Mouse (Mus musculus): Measurements from ENCODE around the gene Pou4f2.

Pou4f2 gene

DNA sequence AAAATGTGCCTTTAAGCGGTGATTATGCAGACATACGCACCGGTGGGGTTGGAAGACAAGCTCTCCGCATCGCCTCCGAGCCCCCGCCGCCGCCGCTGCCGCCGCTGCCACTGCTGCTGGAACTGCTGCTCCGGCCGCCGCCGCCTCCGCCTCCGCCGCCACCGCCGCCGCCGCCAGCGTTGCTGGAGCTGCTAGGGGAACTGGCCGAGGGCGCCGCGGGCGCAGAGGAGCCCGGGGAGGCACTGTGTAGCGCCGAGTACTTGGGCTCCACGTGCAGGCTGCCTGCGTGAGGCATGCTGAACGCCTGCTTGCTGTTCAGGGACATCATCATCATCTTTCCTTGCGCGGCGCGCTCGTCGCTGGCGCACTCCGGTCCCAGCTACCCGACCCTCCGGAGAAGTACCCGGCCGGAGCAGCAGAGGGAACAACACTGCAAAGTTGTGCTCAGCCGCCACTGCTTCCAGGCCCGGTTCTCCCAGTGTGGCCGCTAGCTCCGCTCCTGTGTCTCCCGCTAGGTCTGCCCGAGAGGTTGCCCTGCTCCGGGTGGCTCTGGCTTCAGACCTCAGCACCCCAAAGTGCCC, at the start of gene Pou4f2:
Gene Pou4f2, minus strand, starts transcription at position 575 of the 581 bp plus-strand sequence.
- peak; percentile 50 for DNase-seq (ENCODE audit: inconsistent ontology term)

DNA sequence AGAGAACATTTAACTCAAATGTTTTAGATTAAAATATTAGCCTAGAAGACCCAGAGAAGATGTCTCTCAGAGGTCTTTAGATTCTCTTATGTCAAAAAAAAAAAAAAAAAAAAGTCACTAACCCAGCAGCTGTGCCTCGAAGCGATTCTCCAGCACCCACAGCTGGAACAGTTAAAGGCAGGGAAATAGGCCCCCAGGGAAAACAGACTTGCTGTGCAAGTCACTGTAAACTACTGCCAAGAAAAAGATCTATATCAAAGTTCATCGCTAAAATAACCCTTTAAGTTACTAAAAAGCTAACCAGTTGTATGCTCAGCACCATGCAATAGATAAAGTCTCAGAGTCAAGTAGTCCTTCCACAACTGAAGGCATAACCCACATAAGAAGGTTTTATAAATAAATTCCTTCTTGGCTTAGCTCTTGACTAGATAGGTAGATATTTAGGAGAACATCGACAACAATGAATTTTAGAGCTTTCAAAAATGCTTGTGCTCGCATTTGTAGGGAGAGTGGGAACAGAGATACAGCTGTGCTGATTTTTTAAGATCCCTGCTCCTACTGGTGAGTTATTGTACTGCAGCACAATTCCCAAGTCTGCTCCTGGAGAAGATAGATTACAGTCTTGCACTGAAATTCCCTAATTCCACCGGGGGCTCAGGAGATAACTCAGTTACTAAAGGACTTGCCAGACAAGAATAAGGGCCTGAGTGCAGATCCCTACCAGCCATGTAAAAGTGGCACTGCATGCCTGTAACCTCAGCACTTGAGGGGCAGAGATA, 40.8 kb upstream of the Pou4f2 start:
- no peak for DNase-seq (ENCODE audit: inconsistent ontology term)

DNA sequence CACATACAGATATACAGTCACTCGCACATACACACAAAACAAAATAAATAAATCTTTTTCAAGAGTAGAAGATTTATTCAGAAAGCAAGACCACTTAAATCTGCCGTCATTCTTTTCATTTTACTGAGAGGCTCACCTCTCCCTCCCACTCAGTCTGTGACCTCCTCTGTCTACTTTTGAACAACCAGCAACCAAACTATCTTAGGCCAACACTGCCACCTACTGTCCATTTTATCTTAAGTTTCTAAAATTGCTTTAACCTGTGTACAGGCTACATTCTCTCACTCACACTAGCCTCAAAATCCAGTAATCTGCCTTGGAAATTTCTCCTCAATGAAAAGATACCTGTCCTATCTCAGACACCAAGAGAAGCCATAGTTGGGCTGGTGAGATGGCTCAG, 31.4 kb upstream of the Pou4f2 start:
- DNase-seq (ENCODE audit: inconsistent ontology term), result peak; percentile 6

DNA sequence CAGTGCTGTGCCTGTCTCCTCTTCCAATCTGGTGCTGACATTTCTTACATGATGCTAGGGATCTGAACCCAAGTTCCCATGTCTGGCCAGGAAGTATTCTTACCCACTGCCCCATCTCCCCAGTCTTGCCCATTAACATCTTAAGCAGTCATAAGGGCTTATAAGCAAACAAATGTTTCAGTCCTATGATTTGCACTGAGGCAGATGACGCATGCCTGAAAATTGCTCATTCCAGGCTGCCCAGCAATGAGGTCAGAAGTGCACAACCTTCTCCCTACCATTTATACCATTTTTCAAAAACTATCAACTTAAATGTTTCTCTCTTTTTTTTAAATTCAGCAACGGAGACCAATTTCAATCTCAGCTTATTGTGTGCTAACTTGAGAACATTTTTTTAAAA, 27.5 kb upstream of the Pou4f2 start:
- DNase-seq (ENCODE audit: inconsistent ontology term), result no peak

DNA sequence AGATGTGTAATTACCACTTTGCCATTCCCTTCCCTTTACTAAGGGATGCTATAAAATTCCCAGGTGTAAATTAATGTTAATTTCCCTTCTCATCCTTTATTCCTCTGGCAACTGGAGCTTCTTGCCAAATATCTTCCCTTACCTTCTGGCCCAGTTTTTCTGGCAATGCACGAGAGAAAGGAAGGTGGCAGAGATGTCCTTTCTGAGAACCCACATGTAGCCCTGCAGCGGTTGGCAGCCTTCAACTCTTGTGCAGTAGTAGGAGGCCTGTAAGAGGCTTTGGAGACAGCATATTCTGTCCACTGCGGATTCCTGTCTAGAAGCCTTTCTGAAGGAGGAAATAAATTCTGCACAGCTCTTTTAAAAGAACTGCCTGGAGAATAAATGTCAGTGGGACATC, 20.0 kb upstream of the Pou4f2 start:
- DNase-seq (ENCODE audit: inconsistent ontology term), result no peak

DNA sequence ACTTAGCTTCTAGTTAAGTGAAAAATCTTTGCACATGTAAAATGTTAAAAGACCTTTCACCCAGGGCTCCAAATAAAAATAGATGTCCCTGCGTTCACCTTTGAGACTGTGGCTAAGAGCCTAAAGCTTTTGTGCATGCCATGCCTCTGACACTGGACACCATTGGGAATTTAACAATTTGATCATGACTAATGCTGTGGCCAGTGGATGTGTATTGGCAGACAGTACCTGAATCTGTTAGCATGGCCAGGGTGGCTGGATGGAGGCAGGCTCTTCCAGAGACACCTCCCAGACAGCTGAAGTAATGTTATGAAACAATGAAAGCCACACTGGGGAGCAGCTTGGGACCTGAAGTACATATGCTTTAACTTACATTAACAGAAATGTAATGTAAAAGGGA, 6.3 kb upstream of the Pou4f2 start:
- no peak for DNase-seq (ENCODE audit: inconsistent ontology term)

DNA sequence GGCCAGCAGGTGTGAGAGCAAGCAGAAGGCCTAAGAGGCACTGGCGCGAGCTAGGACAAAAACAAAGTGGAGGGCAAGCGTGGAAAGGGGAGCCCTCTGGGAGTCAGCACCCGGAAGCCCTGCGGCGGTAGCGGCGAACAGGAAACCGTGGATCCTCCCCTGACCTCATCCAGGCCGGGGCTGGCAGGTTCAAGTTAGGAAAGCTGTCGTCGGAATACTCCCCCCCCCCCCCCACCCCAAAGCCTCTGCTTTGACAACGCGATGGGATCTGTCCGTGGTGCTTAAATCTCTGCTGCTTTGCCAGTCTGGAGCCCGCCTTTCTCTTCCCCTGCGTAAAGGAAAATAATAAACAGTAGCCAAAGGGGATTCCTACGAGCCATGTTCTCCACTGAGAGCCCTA, 1.7 kb upstream of the Pou4f2 start:
- peak; percentile 58 for DNase-seq (ENCODE audit: inconsistent ontology term)

DNA sequence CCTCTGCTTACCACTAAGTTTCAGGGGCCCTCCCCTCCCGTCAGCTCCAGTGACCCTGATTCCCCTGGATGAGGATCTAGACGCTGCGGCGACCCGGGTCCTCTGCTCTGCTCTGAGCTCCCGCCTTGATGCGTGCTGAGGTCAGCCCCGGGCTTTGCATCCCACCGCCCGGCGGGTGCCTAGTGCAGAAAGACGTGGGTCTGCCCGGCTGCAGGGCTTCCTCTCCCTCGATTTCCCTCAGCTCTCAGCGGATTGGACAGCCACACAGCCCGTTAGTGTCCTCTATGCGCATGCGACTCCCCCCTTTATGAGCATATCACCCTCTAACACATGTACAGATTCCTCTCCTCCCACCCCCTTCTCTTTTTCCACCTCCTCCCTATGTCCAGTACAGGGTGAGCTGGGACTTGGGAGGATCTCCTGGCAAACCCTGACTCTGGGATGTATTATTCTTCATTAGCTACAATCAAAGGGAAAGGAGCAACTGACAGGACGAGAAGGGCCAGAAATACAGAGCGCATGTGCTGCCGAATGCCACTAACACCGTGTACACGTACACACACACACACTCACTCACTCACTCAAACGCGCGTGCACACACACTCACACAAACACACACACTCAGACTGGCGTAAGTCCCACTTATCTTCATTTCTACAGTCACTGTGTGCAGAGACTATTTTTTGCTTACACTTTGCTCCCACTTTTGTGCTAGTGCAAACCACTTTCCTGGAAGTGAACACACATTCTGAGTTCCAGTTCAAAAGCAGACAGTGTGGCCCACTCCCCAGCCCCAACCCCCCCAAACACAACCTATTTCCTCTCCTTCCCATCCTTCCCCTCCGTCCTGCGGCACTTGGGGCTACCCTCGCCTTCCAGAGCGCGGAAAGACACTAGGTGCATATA, 948 bp upstream of the Pou4f2 start:
- no peak for DNase-seq (ENCODE audit: inconsistent ontology term)

DNA sequence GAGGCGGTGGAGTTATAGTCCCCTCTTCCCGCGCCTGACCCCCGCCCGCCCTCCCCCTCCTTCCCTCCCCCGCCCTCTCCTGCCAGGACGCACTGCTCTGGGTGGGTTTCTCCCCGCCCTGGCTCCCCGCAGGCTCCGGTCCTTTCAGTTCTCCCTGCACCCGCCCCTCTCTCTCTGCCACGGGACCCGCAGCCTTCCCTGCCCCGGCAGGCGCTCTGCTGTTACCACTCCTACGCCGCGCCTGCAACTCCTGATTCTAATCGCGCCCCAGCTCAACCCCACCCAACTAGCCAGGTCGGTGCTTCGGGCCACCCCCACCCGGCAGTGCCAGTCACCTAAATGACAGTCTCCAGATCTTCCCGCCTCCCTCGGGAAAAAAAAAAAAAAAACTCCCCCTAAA, 216 bp upstream of the Pou4f2 start:
- no peak for DNase-seq (ENCODE audit: inconsistent ontology term)

DNA sequence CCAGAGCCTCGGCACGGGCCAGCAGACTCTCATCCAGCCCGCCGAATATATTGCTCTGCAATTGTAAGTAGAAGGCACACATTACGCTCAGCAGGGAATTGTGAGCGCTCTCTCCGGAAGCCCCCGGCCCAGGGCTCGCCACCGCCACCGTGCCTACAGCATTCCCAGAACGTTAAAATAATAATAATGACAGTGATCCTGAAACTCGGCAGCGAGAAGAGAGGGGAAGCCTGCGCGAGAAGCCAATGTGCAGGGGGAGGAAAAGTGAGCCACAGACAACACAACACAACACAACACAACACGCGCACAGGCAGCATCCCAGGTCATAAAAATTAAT, 853 bp downstream of the Pou4f2 start:
- no peak for DNase-seq (ENCODE audit: inconsistent ontology term)

DNA sequence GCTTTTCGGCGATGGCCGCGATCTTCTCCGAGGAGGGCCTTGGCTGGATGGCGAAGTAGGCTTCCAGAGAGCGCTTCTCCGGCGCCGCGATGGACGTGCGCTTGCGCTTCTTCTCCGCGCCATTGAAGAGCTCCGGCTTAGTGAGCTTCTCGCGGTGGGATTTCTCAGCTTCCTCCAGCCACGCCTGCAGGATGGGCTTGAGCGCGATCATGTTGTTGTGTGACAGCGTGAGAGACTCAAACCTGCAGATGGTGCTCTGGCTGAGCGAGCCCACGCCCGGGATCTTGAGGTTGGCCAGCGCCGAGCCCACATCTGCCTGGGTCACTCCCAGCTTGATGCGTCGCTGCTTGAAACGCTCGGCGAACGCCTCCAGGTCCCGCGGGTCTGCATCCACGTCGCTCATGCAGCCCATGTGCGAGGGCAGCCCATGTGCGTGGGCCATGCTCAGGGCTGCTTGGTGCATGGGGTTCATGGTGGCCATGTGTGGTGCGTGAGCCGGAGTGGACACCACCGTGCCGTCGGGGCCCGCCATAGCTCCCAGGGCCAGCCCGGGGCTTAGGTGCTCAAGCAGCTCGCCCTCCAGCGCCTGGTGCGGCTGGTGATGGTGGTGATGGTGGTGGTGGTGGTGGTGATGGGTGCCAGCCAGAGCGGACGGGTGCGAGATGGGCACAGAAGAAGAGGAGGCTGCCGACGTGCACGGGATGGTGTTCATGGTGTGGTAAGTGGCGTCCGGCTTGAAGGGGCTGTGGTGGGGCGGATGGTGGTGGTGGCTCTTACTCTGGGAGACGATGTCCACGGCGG, 1.4 kb downstream of the Pou4f2 start:
- DNase-seq (ENCODE audit: inconsistent ontology term), result no peak

DNA sequence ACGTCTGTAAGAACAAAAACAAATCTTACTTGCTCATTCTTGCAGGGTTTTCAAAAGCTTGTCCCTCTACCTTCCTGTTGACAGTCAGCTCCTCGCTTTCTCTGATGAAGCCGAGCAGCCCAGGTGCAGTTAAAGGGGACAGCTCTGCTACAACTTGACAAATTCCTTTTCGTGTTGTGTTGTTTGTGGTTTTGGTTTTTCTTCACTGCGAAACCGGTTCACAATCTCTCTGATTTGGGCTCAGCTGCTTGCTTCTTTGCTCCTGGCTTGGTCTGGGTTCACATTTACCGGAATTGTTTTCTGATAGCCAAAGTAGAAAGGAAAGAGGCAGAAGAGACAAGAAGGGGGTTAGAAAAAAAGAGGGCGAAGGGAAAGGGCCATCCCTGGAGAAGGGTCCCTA, 2.1 kb downstream of the Pou4f2 start:
- DNase-seq (ENCODE audit: inconsistent ontology term), result no peak

DNA sequence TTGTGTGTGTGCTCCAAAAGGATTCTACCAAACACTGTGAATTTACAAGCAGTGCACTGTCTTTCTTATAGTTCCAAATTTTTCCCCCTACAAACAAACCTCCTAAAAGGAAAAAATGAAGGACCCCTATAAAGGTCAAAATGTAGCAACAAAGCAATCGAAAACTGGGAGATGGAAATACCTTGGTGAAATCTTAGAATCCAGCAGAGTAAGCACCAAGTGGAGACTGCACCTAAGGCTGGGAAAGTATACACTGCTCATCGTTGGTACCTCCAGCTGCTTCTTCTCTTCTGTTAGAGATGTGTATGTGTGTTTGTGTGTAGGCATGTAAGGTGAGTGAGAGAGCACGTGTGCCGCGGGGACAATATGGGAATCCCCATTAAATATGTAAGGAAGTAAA, 3.1 kb downstream of the Pou4f2 start:
- no peak for DNase-seq (ENCODE audit: inconsistent ontology term)

DNA sequence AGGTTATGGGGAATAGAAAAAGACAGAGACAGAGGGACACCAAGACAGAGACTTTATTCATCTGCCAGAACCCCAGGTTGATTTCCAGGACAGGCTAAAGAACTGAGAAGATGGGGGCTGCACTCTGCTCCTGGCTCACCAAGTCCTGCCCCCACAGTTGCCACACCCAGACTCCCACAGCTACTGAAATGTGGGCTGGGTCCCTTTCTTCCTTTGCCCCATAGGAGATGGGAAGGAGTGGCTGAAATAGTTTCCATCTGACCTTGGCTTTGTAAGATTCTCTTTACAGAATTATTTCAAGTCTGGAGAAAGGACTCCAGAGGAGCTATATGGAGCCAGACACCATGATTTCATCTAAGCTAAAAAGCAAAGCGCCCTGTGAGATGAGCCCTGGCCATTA, 4.0 kb downstream of the Pou4f2 start:
- DNase-seq (ENCODE audit: inconsistent ontology term), result no peak

DNA sequence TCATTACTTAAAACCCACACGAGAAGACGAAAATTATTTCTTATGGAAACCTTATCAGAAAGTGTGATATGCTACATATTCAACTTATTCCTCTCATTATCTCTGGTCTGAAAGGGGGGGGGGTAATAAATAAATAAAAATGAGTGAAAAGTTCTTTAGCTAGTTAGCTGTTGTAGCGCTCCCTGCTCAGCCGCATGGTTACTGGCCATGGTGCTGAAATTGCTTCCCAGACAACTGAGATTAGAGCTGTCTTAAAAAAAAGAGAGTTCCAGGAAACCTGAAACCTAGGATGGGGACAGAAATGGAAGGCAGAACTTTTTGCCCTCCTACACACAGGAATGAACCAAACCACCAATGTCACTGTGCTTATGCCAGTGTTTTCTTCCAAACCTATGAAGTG, 5.1 kb downstream of the Pou4f2 start:
- peak; percentile 52 for DNase-seq (ENCODE audit: inconsistent ontology term)

DNA sequence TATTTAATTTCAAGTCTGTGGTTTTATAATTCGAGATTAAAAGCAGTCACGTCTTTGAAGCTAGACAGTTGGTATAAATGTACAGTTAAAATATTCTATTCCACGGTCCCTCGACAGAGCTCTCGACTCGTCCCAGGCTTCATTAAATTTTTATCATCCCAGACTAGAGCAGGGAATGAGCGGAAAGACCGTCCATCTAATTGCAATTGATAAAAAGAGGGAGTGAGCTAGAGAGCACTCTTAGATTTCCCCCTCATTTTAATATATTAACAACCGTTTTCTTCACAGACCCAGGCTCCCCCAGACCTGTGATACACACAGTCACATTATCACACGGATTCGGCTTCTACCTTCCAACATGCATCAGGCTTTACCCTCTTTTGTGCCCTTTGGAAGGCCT, 8.3 kb downstream of the Pou4f2 start:
- DNase-seq (ENCODE audit: inconsistent ontology term), result no peak

DNA sequence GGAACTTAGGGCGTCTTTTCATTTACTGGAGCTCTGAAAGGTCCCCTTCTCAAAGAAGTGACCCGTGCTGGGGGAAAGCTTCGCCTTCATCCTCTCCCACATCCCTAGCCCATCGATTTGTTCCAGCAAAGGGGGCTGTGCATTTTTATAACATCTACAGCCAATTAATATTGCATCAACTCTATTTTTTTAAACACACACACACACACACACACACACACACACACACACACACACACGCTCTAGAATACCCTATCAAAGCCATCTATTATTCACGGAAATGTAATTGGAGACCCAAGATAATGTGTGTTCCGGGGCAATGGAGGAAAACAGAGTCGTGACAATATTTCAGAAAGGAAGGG, 8.7 kb downstream of the Pou4f2 start:
- DNase-seq (ENCODE audit: inconsistent ontology term), result no peak

DNA sequence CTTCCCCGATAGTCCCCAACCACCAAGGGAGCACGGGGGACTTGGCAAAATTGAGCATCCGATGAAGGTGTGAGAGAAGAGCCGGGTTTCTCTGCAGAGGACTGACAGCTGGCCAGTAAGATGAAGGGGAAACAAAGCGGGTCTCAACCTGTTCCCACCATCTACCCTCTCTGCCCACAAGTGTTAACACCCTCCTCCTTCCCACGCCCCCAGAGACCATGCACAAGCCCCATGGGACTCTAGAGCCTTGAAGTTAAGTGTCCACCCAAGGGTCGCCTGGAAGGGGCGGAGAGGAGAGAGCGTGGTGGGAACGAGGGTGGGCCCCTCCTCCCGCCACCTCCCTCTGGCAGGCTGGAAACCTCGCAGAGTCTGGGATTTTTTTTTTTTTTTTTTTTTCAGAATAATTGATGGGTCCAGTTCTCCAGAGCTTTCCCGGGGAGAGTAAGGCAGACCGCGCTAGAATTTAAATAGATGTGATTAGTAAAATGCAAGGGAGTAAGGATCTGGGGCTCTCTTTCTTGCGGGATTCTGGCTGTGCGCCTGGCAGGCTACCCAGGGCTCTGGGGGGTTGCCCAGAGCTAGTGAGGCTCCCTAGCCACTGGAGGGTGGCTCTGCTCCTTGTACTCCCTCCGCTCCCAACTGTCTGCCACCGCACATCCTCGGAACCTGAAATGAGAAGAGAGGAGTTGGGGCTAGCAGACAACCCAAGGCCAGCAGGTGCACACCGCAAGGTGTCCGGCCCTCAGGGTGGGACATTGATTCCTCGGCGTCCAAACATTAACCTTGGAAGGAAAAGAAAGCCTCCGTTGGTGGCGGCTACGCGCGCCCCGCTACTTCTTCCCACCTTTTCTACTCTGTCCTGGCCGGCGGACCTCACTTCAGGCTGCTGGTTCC, 9.3 kb downstream of the Pou4f2 start:
- DNase-seq (ENCODE audit: inconsistent ontology term), result no peak

DNA sequence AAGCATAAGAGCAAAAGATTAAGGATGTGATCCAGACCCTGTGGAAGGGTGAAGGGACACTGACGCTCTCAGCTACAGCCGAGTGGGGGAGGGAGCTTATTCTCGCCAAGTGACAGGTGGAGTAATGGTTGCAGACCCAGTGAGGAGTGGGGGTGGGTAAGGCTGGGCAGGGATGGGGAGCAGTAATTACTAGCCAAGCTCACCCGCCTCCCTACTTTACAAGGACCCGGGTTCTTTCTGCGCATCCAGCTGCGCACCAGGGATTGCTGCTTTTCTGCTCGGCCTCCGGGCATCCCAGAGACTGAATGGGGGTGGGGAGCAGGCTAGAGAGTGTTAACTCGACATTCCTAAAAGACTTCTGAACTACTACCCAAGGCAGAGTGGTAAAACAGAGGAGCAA, 10.0 kb downstream of the Pou4f2 start:
- no peak for DNase-seq (ENCODE audit: inconsistent ontology term)

DNA sequence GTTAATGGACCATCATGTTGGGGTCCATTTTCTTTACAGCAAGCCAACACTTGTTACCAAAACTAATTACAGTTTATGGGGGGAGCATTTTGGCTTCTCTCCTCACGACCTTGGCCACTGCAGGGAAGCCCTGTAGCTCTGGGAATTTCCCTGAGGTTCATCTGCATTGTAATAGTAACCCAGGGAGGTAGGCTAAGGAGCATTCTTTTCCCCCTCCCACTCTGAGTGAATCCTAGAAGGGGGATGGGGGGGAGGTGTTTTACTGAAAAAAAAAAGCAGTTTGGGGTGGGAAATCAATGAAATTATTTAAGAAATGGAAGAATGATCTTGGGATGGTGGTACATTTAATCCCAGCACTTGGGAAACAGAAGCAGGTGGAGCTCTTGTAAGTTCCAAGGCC, 12.5 kb downstream of the Pou4f2 start:
- no peak for DNase-seq (ENCODE audit: inconsistent ontology term)

DNA sequence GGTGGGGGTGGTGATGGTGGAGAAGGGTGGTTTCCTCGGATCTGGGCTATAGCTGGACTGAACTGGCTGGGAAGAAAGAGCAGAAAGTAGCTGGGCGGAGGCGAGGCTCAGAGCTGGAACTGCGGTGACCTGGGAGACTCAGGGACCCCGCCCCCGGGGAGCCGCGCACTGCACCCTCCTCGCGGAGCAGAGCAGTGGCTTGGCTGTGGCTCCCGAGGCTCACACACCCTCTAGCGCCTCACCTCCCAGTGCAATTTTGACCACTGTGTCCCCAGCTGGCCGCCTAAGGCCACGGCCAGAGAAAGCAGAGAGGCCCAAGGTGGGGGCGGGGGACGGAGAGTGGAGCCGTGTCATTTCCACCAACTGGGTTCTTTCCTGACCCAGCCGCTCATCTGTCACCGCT, 16.3 kb downstream of the Pou4f2 start:
- DNase-seq (ENCODE audit: inconsistent ontology term), result peak; percentile 29

Measured in Muller cell, postnatal 12 days (primary cell).